Mouse (Mus musculus): ENCODE results near the gene Cactin. TPM values are rescaled to one million over a fixed set of nuclear protein-coding genes. Genes with fewer than 3 reads are reported as not detected.

The Cactin gene
- total and polyA plus RNA-seq, 2 experiments from 2014 or later = 13.7 to 14.3 TPM

DNA sequence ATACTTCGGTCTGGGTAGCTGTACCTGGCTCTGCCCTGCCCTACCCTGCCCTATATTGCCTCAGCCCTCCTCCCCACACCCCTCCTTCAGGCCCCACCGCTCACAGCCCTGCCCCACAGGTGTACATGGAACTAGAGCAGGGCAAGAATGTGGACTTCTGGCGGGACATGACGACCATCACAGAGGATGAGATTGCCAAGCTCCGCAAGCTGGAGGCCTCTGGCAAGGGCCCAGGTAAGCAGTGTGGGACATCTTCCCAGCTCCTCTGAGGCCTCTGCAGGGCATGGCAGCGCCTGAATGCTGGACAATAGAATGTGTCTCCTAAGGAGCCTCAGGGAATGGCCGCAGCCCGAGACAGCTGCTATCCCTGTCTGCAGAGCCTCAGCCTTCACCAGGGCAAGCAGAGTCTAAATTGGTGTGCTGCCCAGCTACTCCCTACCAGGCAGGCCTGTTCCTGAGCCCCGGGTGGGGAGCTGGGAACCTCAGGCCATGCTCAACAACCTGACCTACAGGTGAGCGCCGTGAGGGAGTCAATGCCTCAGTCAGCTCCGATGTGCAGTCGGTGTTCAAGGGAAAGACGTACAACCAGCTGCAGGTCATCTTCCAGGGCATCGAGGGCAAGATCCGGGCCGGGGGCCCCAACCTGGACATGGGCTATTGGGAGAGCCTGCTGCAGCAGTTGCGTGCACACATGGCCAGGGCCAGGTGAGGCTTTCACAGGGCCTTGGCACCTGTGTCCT lies 3.1 kb downstream of the Cactin start:
- Histone ChIP-seq H3K27ac (ENCODE audit: low read depth) (no peak overlapping the region), H3K4me1 (ENCODE audit: control insufficient read depth, insufficient read depth) (peaks cover 29% of the 10 kb centered on the region), H3K36me3 (replicated peaks; ENCODE audit: control insufficient read depth, insufficient read depth, low read length) (peaks cover 51% of the 10 kb centered on the region), H3K27me3 (ENCODE audit: control insufficient read depth, insufficient read depth, low read length) (no peaks in the 10 kb centered on the region), H3K9ac (replicated peaks; ENCODE audit: low read depth, low read length) (no peak overlapping the region), H3K4me2 (ENCODE audit: low read depth, low read length) (no peak overlapping the region), H3K4me3 (ENCODE audit: low read depth, low read length) (no peak overlapping the region), H3K9me3 (replicated peaks; ENCODE audit: control insufficient read depth, low read length) (no peaks in the 10 kb centered on the region)
- TF ChIP-seq CTCF (IDR thresholded peaks at IDR 0.05; ENCODE audit: low read depth) (no peak), EP300 (IDR thresholded peaks at IDR 0.05; ENCODE audit: low read depth) (no peak)
- 91% methylated on average over 18 of the region's 18 CpGs for WGBS
- DNase-seq (ENCODE audit: low spot score) (no peak), ATAC-seq (ENCODE audit: insufficient read depth, low read depth) (no peak)

DNA sequence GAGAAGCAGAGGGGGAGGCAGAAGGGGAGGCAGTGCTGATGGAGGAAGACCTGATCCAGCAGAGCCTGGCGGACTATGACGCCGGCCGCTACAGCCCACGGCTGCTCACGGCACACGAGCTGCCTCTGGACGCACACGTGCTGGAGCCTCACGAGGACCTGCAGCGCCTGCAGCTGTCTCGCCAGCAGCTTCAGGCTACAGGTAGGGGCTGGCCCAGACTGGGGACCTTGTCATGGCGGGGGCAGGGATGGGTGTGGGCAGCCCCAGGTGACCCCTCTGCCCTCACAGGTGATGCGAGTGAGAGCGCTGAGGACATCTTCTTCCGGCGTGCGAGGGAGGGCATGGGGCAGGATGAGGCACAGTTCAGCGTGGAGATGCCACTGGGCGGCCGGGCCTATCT lies 4.3 kb downstream of the Cactin start:
- H3K36me3 ChIP-seq (replicated peaks; ENCODE audit: control insufficient read depth, insufficient read depth, low read length) = peaks cover 51% of the 10 kb centered on the region
- no peak for ATAC-seq (ENCODE audit: insufficient read depth, low read depth)

DNA sequence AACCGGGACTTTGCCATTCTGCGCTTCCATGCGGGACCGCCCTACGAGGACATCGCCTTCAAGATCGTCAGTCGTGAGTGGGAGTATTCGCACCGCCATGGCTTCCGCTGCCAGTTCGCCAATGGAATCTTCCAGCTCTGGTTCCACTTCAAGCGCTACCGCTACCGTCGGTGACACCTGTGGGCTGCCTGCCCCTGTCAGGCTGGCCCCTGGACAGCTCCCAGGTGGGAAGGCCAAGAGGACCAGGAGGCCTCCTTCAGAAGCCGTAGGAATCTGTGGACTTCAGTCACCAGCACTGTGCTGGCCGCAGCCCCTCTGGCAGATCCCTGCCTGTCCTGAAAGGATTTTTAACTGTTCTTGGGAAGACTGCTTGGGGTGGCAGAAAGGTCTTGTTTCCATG lies 4.9 kb downstream of the Cactin start:
- Histone ChIP-seq H3K27ac (ENCODE audit: low read depth) (peak overlapping the region; percentile 86), H3K9me3 (replicated peaks; ENCODE audit: control insufficient read depth, low read length) (no peaks in the 10 kb centered on the region), H3K36me3 (replicated peaks; ENCODE audit: control insufficient read depth, insufficient read depth, low read length) (peaks cover 51% of the 10 kb centered on the region), H3K27me3 (ENCODE audit: control insufficient read depth, insufficient read depth, low read length) (no peaks in the 10 kb centered on the region), H3K4me1 (ENCODE audit: control insufficient read depth, insufficient read depth) (peaks cover 38% of the 10 kb centered on the region), H3K4me3 (ENCODE audit: low read depth, low read length) (no peak overlapping the region), H3K9ac (replicated peaks; ENCODE audit: low read depth, low read length) (no peak overlapping the region), H3K4me2 (ENCODE audit: low read depth, low read length) (no peak overlapping the region)
- 87% methylated on average over 18 of the region's 18 CpGs for WGBS
- DNase-seq (ENCODE audit: low spot score) (no peak), ATAC-seq (ENCODE audit: insufficient read depth, low read depth) (no peak)
- TF ChIP-seq CTCF (IDR thresholded peaks at IDR 0.05; ENCODE audit: low read depth) = no peak
- no peak for TF ChIP-seq EP300 (IDR thresholded peaks at IDR 0.05; ENCODE audit: low read depth)

More for the DNA sequence above, 4.3 kb downstream of the Cactin start:
- H3K4me3 ChIP-seq (ENCODE audit: low read depth, low read length) = no peak overlapping the region
- H3K4me2 ChIP-seq (ENCODE audit: low read depth, low read length) = no peak overlapping the region
- no peak overlapping the region for H3K9ac ChIP-seq (replicated peaks; ENCODE audit: low read depth, low read length)
- H3K9me3 ChIP-seq (replicated peaks; ENCODE audit: control insufficient read depth, low read length) = no peaks in the 10 kb centered on the region
- no peak overlapping the region for H3K27ac ChIP-seq (ENCODE audit: low read depth)
- no peak for DNase-seq (ENCODE audit: low spot score)
- TF ChIP-seq CTCF (IDR thresholded peaks at IDR 0.05; ENCODE audit: low read depth) (no peak), EP300 (IDR thresholded peaks at IDR 0.05; ENCODE audit: low read depth) (no peak)
- 91% methylated on average over 21 of the region's 21 CpGs for WGBS
- H3K27me3 ChIP-seq (ENCODE audit: control insufficient read depth, insufficient read depth, low read length) = no peaks in the 10 kb centered on the region
- peaks cover 32% of the 10 kb centered on the region for H3K4me1 ChIP-seq (ENCODE audit: control insufficient read depth, insufficient read depth)

DNA sequence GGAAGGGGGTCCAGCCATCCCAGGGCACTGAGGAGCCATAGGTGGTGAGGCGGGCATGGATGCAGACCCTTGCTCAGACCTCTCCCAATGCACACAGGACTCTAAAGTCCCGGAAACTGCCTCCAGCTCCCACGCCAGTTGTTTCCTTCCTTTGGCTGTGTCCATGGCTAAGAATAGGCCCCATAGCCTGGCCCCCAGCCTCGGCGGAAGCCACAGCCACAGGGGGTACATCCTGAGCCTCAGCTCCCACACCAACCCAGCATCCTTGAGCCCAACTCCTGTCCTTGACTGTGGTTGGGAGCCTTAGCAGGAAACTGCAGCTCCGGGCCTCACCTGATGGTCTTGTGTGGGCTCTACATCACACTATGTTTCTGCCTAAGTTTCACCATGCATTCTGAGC lies 6.0 kb downstream of the Cactin start:
- peak; percentile 12; the same call in 1 of the 2 replicates for ATAC-seq (ENCODE audit: insufficient read depth, low read depth)
- Histone ChIP-seq H3K9ac (replicated peaks; ENCODE audit: low read depth, low read length) (no peak overlapping the region), H3K4me2 (ENCODE audit: low read depth, low read length) (peak overlapping the region; percentile 24; the same call in 1 of the 2 replicates), H3K4me3 (ENCODE audit: low read depth, low read length) (no peak overlapping the region), H3K27me3 (ENCODE audit: control insufficient read depth, insufficient read depth, low read length) (no peaks in the 10 kb centered on the region), H3K27ac (ENCODE audit: low read depth) (peak overlapping the region; percentile 86), H3K36me3 (replicated peaks; ENCODE audit: control insufficient read depth, insufficient read depth, low read length) (peaks cover 51% of the 10 kb centered on the region), H3K9me3 (replicated peaks; ENCODE audit: control insufficient read depth, low read length) (no peaks in the 10 kb centered on the region), H3K4me1 (ENCODE audit: control insufficient read depth, insufficient read depth) (peaks cover 35% of the 10 kb centered on the region)
- TF ChIP-seq CTCF (IDR thresholded peaks at IDR 0.05; ENCODE audit: low read depth) (no peak), EP300 (IDR thresholded peaks at IDR 0.05; ENCODE audit: low read depth) (peak; percentile 92)
- WGBS = 48% methylated on average over 6 of the region's 6 CpGs
- no peak for DNase-seq (ENCODE audit: low spot score)

DNA sequence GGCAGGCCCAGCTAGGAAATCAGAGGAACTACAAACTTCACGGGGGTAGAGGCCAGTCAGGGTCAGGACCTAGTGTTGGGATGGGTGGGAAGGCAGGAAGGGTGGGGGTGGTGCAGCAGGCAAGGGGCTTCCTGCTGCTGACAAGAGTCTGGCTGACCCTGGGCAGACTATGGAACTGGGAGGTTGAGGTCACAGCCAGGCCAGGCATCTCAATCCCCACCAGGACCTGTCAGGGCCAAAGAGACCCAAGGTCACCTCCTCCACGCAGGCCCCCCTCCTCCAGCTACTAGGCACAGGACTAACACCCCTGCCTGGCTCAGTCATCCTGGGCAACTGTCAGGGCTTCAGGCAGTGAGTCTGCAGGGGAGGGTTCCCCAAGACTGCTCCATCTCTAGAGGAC lies 7.1 kb downstream of the Cactin start:
- 9% methylated on average over 2 of the region's 2 CpGs for WGBS
- Histone ChIP-seq H3K27me3 (ENCODE audit: control insufficient read depth, insufficient read depth, low read length) (no peaks in the 10 kb centered on the region), H3K9ac (replicated peaks; ENCODE audit: low read depth, low read length) (peak overlapping the region; percentile 52; the same call in 1 of the 2 replicates), H3K4me2 (ENCODE audit: low read depth, low read length) (peak overlapping the region; percentile 38; the same call in 1 of the 2 replicates), H3K4me1 (ENCODE audit: control insufficient read depth, insufficient read depth) (peaks cover 38% of the 10 kb centered on the region), H3K4me3 (ENCODE audit: low read depth, low read length) (no peak overlapping the region), H3K9me3 (replicated peaks; ENCODE audit: control insufficient read depth, low read length) (no peaks in the 10 kb centered on the region), H3K36me3 (replicated peaks; ENCODE audit: control insufficient read depth, insufficient read depth, low read length) (peaks cover 43% of the 10 kb centered on the region), H3K27ac (ENCODE audit: low read depth) (peak overlapping the region; percentile 86)
- ATAC-seq (ENCODE audit: insufficient read depth, low read depth) (peak; percentile 5; the same call in 1 of the 2 replicates), DNase-seq (ENCODE audit: low spot score) (no peak)
- no peak for TF ChIP-seq EP300 (IDR thresholded peaks at IDR 0.05; ENCODE audit: low read depth)
- no peak for TF ChIP-seq CTCF (IDR thresholded peaks at IDR 0.05; ENCODE audit: low read depth)

Data from heart, postnatal 0 days (tissue).